Mouse (Mus musculus): ENCODE results near the gene Adamts20.
"Not testable (repeated sequence)": the region's sequence is repeated elsewhere in the genome, so short reads cannot be mapped to it uniquely, and the experiment has no call there.

The Adamts20 gene

GRCm38 (mm10) chr15:94444043-94444436, 21.2 kb downstream of the Adamts20 start:
- no peak for DNase-seq (ENCODE audit: low spot score)

GRCm38 (mm10) chr15:94443025-94443424, 22.2 kb downstream of the Adamts20 start:
- no peak for DNase-seq (ENCODE audit: low spot score)

GRCm38 (mm10) chr15:94435532-94435931, 29.7 kb downstream of the Adamts20 start:
- DNase-seq (ENCODE audit: low spot score): no peak

GRCm38 (mm10) chr15:94430681-94431405, 34.4 kb downstream of the Adamts20 start:
- DNase-seq (ENCODE audit: low spot score): no peak

- DNase-seq (ENCODE audit: low spot score): no peak
Observed at GRCm38 (mm10) chr15:94428726-94429125, 36.5 kb downstream of the Adamts20 start.

GRCm38 (mm10) chr15:94427482-94428214, 37.6 kb downstream of the Adamts20 start:
- DNase-seq (ENCODE audit: low spot score): no peak

GRCm38 (mm10) chr15:94420526-94420925, 44.7 kb downstream of the Adamts20 start:
- no peak for DNase-seq (ENCODE audit: low spot score)

- DNase-seq (ENCODE audit: low spot score): no peak
Observed at GRCm38 (mm10) chr15:94419167-94419566, 46.1 kb downstream of the Adamts20 start.

GRCm38 (mm10) chr15:94418427-94418826, 46.8 kb downstream of the Adamts20 start:
- DNase-seq (ENCODE audit: low spot score): no peak

GRCm38 (mm10) chr15:94417216-94418155, 47.7 kb downstream of the Adamts20 start:
- no peak for DNase-seq (ENCODE audit: low spot score)

- DNase-seq (ENCODE audit: low spot score): no peak
Observed at GRCm38 (mm10) chr15:94409832-94410231, 55.4 kb downstream of the Adamts20 start.

GRCm38 (mm10) chr15:94406364-94406763, 58.9 kb downstream of the Adamts20 start:
- DNase-seq (ENCODE audit: low spot score): no peak

GRCm38 (mm10) chr15:94404071-94404545, 61.1 kb downstream of the Adamts20 start:
- DNase-seq (ENCODE audit: low spot score): peak; percentile 52

GRCm38 (mm10) chr15:94403461-94404070, 61.7 kb downstream of the Adamts20 start:
- no peak for DNase-seq (ENCODE audit: low spot score)

- DNase-seq (ENCODE audit: low spot score): no peak
Observed at GRCm38 (mm10) chr15:94403018-94403417, 62.2 kb downstream of the Adamts20 start.

GRCm38 (mm10) chr15:94392737-94393136, 72.5 kb downstream of the Adamts20 start:
- no peak for DNase-seq (ENCODE audit: low spot score)

GRCm38 (mm10) chr15:94390127-94390526, 75.1 kb downstream of the Adamts20 start:
- DNase-seq (ENCODE audit: low spot score): not testable (repeated sequence)

- no peak for DNase-seq (ENCODE audit: low spot score)
Observed at GRCm38 (mm10) chr15:94379425-94379824, 85.8 kb downstream of the Adamts20 start.

GRCm38 (mm10) chr15:94372548-94372947, 92.7 kb downstream of the Adamts20 start:
- DNase-seq (ENCODE audit: low spot score): no peak

GRCm38 (mm10) chr15:94349052-94349451, 116.2 kb downstream of the Adamts20 start:
- DNase-seq (ENCODE audit: low spot score): no peak

- DNase-seq (ENCODE audit: low spot score): no peak
Observed at GRCm38 (mm10) chr15:94344317-94344716, 120.9 kb downstream of the Adamts20 start.

- peak; percentile 73 for DNase-seq (ENCODE audit: low spot score)
Observed at GRCm38 (mm10) chr15:94342365-94342764, 122.9 kb downstream of the Adamts20 start.

Data from urinary bladder, postnatal 25 days (tissue).